Mouse (Mus musculus) midbrain, embryonic 14.5 days (tissue): Measurements from ENCODE around the gene Olfr1385. TPM values are rescaled to one million over a fixed set of nuclear protein-coding genes. Genes with fewer than 3 reads are reported as not detected.
"Not testable (repeated sequence)": the region's sequence is repeated elsewhere in the genome, so short reads cannot be mapped to it uniquely, and the experiment has no call there.

ENCODE experiments used
- ATAC-seq: fragments of 200-750 bp; cut with Nextera tagmentation; 2 replicates; pipeline ENCODE4 v1.8.0; 2017; ENCODE audit warnings: moderate number of reproducible peaks, moderate library complexity; ENCODE audit not compliant: low FRiP score, low TSS enrichment
- DNase-seq: peaks from one replicate; pipeline ENCODE4 v3.0.0-alpha.2; 2015
- H3K27ac ChIP-seq: fragments of 300-500 bp; sonication (generic); replicated peaks from 2 replicates; pipeline ENCODE4 v1.5.1; 2014; ENCODE audit warnings: mild to moderate bottlenecking, low read depth, low read length, moderate library complexity
- H3K27me3 ChIP-seq: fragments of 300-500 bp; sonication (generic); 2 replicates; pipeline ENCODE4 v1.6.1; 2014; ENCODE audit warnings: low read length, control low read depth, mixed read lengths; ENCODE audit not compliant: control insufficient read depth, insufficient read depth
- H3K36me3 ChIP-seq: fragments of 300-500 bp; sonication (generic); 2 replicates; pipeline ENCODE4 v1.6.1; 2014; ENCODE audit warnings: low read length, control low read depth; ENCODE audit not compliant: control insufficient read depth, insufficient read depth
- H3K4me1 ChIP-seq: fragments of 300-500 bp; sonication (generic); 2 replicates; pipeline ENCODE4 v1.6.1; 2014; ENCODE audit warnings: mild to moderate bottlenecking, antibody characterized with exemption, low read length, control low read depth; ENCODE audit not compliant: control insufficient read depth, insufficient read depth
- H3K4me2 ChIP-seq: fragments of 300-500 bp; sonication (generic); 2 replicates; pipeline ENCODE4 v1.6.1; 2014; ENCODE audit warnings: mild to moderate bottlenecking, low read length, moderate library complexity
- H3K4me3 ChIP-seq: fragments of 300-500 bp; sonication (generic); replicated peaks from 2 replicates; pipeline ENCODE4 v1.5.1; 2014; ENCODE audit warnings: low read depth, low read length
- H3K9ac ChIP-seq: fragments of 300-500 bp; sonication (generic); replicated peaks from 2 replicates; pipeline ENCODE4 v1.6.1; 2014; ENCODE audit warnings: mild to moderate bottlenecking, low read length, moderate library complexity
- H3K9me3 ChIP-seq: fragments of 300-500 bp; sonication (generic); 2 replicates; pipeline ENCODE4 v1.6.1; 2016; ENCODE audit warnings: low read length, control low read depth, mixed read lengths; ENCODE audit not compliant: control insufficient read depth
- WGBS: fragments of 180-500 bp; shearing (Covaris S2); extraction: QIAGEN DNeasy Blood & Tissue Kit; methylation state at CpG from one replicate; pipeline ENCODE4 v1.1.7; 2014; 5-methylcytosine and 5-hydroxymethylcytosine counted together
- polyA plus RNA-seq: library from polyadenylated mRNA; unstranded; fragments of >200 nt; fragmentation: Nextera tagmentation; extraction: Ambion mirVana; gene quantifications from 2 replicates; pipeline ENCODE4 v1.2.1, GENCODE M21; 2014

The Olfr1385 gene
- not detected in 2 replicates for polyA plus RNA-seq

GRCm38 (mm10) chr11:49488770-49489169 is at the start of gene Olfr1385:
Gene Olfr1385 (plus strand): TSS chr11:49489070.
- H3K36me3 ChIP-seq, H3K4me1 ChIP-seq, ATAC-seq, H3K9ac ChIP-seq, H3K27ac ChIP-seq, H3K27me3 ChIP-seq, H3K4me3 ChIP-seq, H3K9me3 ChIP-seq, DNase-seq, H3K4me2 ChIP-seq: not testable (repeated sequence)
- WGBS = 88% methylated on average over 1 of the region's 1 CpGs

DNA sequence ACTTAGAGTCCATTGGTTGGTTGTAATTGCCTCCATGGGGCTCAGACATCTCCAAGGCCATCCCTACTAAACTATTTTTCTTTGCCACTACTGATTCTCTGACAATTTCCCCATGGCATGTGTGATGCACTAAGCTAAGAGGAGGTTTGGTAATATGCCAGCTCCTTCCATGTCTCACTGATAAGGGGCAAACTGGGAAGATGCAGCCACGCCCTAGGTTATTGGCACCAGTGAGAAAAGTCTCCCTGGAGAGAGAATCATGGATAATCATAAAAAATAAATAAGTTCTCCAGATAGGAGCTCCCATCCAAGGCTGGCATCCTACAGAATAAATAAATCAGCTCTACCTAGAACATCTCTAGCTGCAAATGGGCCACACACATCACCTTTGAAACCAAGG is 33.8 kb upstream of the Olfr1385 start, which contains the start of gene Olfr1387:
Gene Olfr1387 (plus strand): TSS at position 301 of the 400 bp plus-strand sequence.
- Histone ChIP-seq H3K4me3 (no peak within 1 kb of the TSS), H3K27ac (no peak within 1 kb of the TSS), H3K9me3 (no peaks in the 10 kb centered on the region), H3K36me3 (no peaks in the 10 kb centered on the region), H3K4me1 (no peaks in the 10 kb centered on the region), H3K4me2 (no peak within 1 kb of the TSS), H3K9ac (no peak within 1 kb of the TSS), H3K27me3 (no peaks in the 10 kb centered on the region)
- WGBS = 87% methylated on average over 1 of the region's 1 CpGs
- no peak for DNase-seq
- ATAC-seq = no peak

DNA sequence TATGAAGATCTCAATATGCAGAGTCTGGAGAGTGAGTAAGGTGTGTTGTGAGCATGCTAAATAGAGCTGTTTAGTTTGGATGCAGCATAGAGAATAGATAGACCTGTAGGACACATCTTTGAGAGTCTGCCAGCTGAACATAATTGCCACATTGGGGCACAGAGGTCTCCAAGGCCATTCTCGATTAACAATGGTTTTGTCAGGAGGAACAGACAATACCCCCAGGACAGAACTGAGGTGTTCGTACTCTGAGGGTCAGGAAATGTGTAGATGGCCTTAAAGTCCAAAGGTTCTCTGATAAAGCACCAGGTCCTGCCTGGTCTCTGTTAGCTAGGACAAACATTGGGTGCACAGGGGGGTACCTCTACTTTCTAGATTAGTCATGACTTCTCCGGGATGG is 24.1 kb upstream of the Olfr1385 start, which contains the start of gene Olfr1386:
Gene Olfr1386 (plus strand): TSS at position 301 of the 400 bp plus-strand sequence.
- not testable (repeated sequence) for H3K4me1 ChIP-seq, H3K27me3 ChIP-seq, H3K27ac ChIP-seq, ATAC-seq, H3K9me3 ChIP-seq, H3K4me3 ChIP-seq, H3K9ac ChIP-seq, DNase-seq, H3K4me2 ChIP-seq, H3K36me3 ChIP-seq
- WGBS = 70% methylated on average over 2 of the region's 3 CpGs

GRCm38 (mm10) chr11:49485973-49486372 is 2.9 kb upstream of the Olfr1385 start:
- H3K9me3 ChIP-seq = no peaks in the 10 kb centered on the region
- H3K27ac ChIP-seq = no peak overlapping the region
- DNase-seq = no peak
- H3K36me3 ChIP-seq = no peaks in the 10 kb centered on the region
- no peak for ATAC-seq
- H3K4me3 ChIP-seq = no peak overlapping the region
- WGBS = 67% methylated on average over 4 of the region's 4 CpGs
- no peak overlapping the region for H3K9ac ChIP-seq
- H3K27me3 ChIP-seq = no peaks in the 10 kb centered on the region
- H3K4me1 ChIP-seq = no peaks in the 10 kb centered on the region
- no peak overlapping the region for H3K4me2 ChIP-seq

DNA sequence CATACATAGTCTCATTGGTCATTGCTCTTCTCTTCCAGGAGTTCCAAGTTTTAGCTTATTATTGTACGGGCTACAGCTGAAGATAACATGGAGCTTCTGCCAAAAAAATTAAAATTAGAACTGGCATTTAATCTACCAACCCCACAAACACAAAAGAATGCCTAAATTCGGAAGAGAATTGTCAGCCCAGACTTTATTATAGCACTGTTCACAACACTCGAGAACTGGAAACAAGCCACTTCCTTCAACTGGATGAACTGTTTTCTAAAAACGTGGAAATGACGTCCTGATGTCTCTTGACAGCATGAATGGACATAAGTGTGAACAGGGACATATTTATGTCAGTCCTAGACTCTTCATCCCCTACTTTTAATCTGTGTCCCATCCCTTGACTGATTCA is 29.2 kb downstream of the Olfr1385 start:
- H3K9me3 ChIP-seq = no peaks in the 10 kb centered on the region
- no peaks in the 10 kb centered on the region for H3K36me3 ChIP-seq
- H3K4me3 ChIP-seq = no peak overlapping the region
- ATAC-seq (no peak), DNase-seq (no peak)
- H3K9ac ChIP-seq = no peak overlapping the region
- H3K27ac ChIP-seq = no peak overlapping the region
- no peaks in the 10 kb centered on the region for H3K4me1 ChIP-seq
- no peaks in the 10 kb centered on the region for H3K27me3 ChIP-seq
- WGBS = 78% methylated on average over 5 of the region's 5 CpGs
- no peak overlapping the region for H3K4me2 ChIP-seq

GRCm38 (mm10) chr11:49519348-49519747 is 30.5 kb downstream of the Olfr1385 start, which contains the start of gene Olfr1383:
Gene Olfr1383 (plus strand): TSS chr11:49519648.
- DNase-seq = no peak
- Histone ChIP-seq H3K27me3 (no peaks in the 10 kb centered on the region), H3K36me3 (no peaks in the 10 kb centered on the region), H3K4me1 (no peaks in the 10 kb centered on the region), H3K4me3 (no peak within 1 kb of the TSS), H3K4me2 (no peak within 1 kb of the TSS), H3K9me3 (no peaks in the 10 kb centered on the region), H3K9ac (no peak within 1 kb of the TSS), H3K27ac (no peak within 1 kb of the TSS)
- no peak for ATAC-seq

DNA sequence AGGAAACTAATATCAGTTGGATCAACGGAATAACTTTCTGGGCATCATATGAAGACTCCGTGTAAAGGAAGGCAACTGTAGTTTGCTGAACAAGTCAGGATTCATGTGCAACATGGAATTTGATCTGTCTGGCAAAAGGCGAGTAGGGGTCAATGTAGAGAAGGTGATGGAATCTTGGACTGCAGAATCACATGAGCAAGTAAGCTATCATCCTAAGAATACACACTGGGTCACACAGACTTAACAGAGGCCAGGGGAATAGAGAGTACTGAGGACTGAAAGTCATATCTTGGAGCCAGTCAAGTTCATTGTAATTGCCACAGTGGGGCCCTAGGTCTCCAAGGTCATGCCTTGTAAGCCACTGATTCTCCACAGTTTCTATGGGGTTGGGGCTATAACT is 39.1 kb downstream of the Olfr1385 start, which contains the start of gene Olfr1382:
Gene Olfr1382 (plus strand): TSS at position 301 of the 400 bp plus-strand sequence.
- no peaks in the 10 kb centered on the region for H3K27me3 ChIP-seq
- no peak within 1 kb of the TSS for H3K9ac ChIP-seq
- DNase-seq (no peak), ATAC-seq (no peak)
- H3K4me2 ChIP-seq = no peak within 1 kb of the TSS
- H3K36me3 ChIP-seq = no peaks in the 10 kb centered on the region
- H3K4me3 ChIP-seq = no peak within 1 kb of the TSS
- 85% methylated on average over 3 of the region's 3 CpGs for WGBS
- no peak within 1 kb of the TSS for H3K27ac ChIP-seq
- no peaks in the 10 kb centered on the region for H3K4me1 ChIP-seq
- H3K9me3 ChIP-seq = no peaks in the 10 kb centered on the region

GRCm38 (mm10) chr11:49532761-49533160 is 43.9 kb downstream of the Olfr1385 start:
- H3K27me3 ChIP-seq = no peaks in the 10 kb centered on the region
- DNase-seq (no peak), ATAC-seq (no peak)
- no peak overlapping the region for H3K9ac ChIP-seq
- no peak overlapping the region for H3K27ac ChIP-seq
- H3K4me2 ChIP-seq = no peak overlapping the region
- no peaks in the 10 kb centered on the region for H3K9me3 ChIP-seq
- no peak overlapping the region for H3K4me3 ChIP-seq
- H3K36me3 ChIP-seq = no peaks in the 10 kb centered on the region
- no peaks in the 10 kb centered on the region for H3K4me1 ChIP-seq

DNA sequence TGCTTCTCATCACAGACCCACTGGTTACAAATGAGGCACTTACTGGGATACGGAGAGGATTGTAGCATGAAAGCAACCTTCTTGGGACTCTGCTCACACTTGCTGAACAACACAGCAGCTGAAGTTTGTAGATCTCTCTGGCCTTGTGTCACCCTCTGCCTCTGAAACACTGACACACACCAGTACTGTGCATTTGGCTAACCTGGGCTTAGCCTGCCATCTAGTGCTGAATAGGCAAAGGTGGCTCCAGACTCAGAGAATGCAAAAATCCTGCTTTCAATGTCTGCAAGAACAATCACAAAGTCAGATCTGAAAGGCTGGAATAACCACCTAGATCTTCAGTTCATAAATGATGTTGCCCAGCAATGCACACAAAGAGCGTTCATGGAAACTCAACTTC is 47.8 kb downstream of the Olfr1385 start:
- not testable (repeated sequence) for ATAC-seq, H3K27ac ChIP-seq, H3K36me3 ChIP-seq, H3K4me3 ChIP-seq, H3K9me3 ChIP-seq, H3K4me2 ChIP-seq, H3K4me1 ChIP-seq, H3K9ac ChIP-seq, H3K27me3 ChIP-seq
- DNase-seq = peak; percentile 55
- 83% methylated on average over 2 of the region's 2 CpGs for WGBS
